27 mouse cellular contexts compared by ENCODE assay signal in genomic region chr2:131905776-131906175, GRCm38 (mm10). TPM values are rescaled to one million over a fixed set of nuclear protein-coding genes. Genes with fewer than 3 reads are reported as not detected.
DNase-seq lines count a peak whose midpoint lies in the region; ATAC-seq and TF ChIP-seq lines count a peak whose summit lies in the region.
"Had no signal": no experiment of that assay in that cellular context is flagged by ENCODE, and none has a peak within 500 bp of the region (broad histone marks: within the 10 kb centered on the region; RNA-seq: fewer than 3 reads in every experiment).

No protein-coding gene starts in this region.

- DNase-seq in CH12.LX (ENCODE audit: extremely low read depth): no peak
- DNase-seq in lung, adult 18-20 months: peak; percentile 60 to 81
- DNase-seq in lung, postnatal 36 days: peak; percentile 81
- no peak for DNase-seq in c-Kit-positive CD71-positive TER-119-positive erythroid progenitor cells, embryonic 14.5 days (ENCODE audit: low spot score)
- DNase-seq in urinary bladder, postnatal 10 days (ENCODE audit: low spot score): no peak
- DNase-seq in adrenal gland, adult (ENCODE audit: inconsistent age in 2 of 2, low spot score in 1 of 2): no peak
- DNase-seq: adrenal gland, postnatal 36 days; cerebellum, adult 11-12 months; cerebellum, postnatal 36 days; gastrocnemius, postnatal 14 days; kidney, adult 8-10 months; kidney, postnatal 10 days; right cerebral cortex, postnatal 14 days; thymus, adult 2 months had no signal

- no peak overlapping the region for H3K4me3 ChIP-seq in CH12.LX (replicated peaks in 1 of 3; ENCODE audit: low read depth in 2 of 3, low read length in 2 of 3, poor library complexity in 1 of 3)
- H3K4me3 ChIP-seq: embryonic facial prominence, embryonic 15.5 days; forebrain, embryonic 15.5 days; hindbrain, embryonic 15.5 days; layer of hippocampus, adult 2 months; limb, embryonic 12.5 days; lung, embryonic 15.5 days; midbrain, embryonic 15.5 days; neural tube, embryonic 12.5 days had no signal

- no peak for TF ChIP-seq RAD21 in CH12.LX (IDR thresholded peaks at IDR 0.05; ENCODE audit: low read depth, low read length)

- TF ChIP-seq CTCF in CH12.LX (conservative IDR thresholded peaks at IDR 0.05 in 1 of 2, IDR thresholded peaks at IDR 0.05 in 1 of 2; ENCODE audit: low read depth in 2 of 2, low read length in 2 of 2): no peak

- peaks cover 4 to 21% of the 10 kb centered on the region in 2 experiments for H3K4me1 ChIP-seq in CH12.LX (ENCODE audit: control insufficient read depth in 1 of 2, insufficient read depth in 2 of 2)
- H3K4me1 ChIP-seq: neural tube, embryonic 12.5 days had no signal

- no peak for TF ChIP-seq EP300 in CH12.LX (IDR thresholded peaks at IDR 0.05; ENCODE audit: low read length)

- peaks cover 6% of the 10 kb centered on the region for H3K27me3 ChIP-seq in CH12.LX (replicated peaks)
- H3K27me3 ChIP-seq: embryonic facial prominence, embryonic 15.5 days; forebrain, embryonic 15.5 days; hindbrain, embryonic 15.5 days; lung, embryonic 15.5 days; midbrain, embryonic 15.5 days; neural tube, embryonic 12.5 days had no signal

- H3K9me3 ChIP-seq in CH12.LX (replicated peaks; ENCODE audit: low read length): no peaks in the 10 kb centered on the region
- H3K9me3 ChIP-seq: embryonic facial prominence, embryonic 15.5 days; forebrain, embryonic 15.5 days; hindbrain, embryonic 15.5 days; limb, embryonic 12.5 days; lung, embryonic 15.5 days; midbrain, embryonic 15.5 days; neural tube, embryonic 12.5 days had no signal

- dilution Hi-C loops in CH12.LX (cut with MboI; ENCODE audit: extremely low pct_ligation_motif_present, extremely low pct_unique_long_range_greater_than_20kb, low sequenced_read_pairs): no loop called here

- ATAC-seq in common myeloid progenitor, adult 5-6 weeks (replicated peaks; ENCODE audit: low read depth, poor library complexity, severe bottlenecking): 0 out of 2 replicates have a peak, but pooled peaks have one; percentile 7
- ATAC-seq: forebrain, embryonic 15.5 days; midbrain, embryonic 15.5 days had no signal

- no peak for TF ChIP-seq POLR2A in CH12.LX (IDR thresholded peaks at IDR 0.05; ENCODE audit: low read depth, low read length)

- peak overlapping the region; percentile 40; the same call in 1 of the 2 replicates for H3K4me2 ChIP-seq in CH12.LX (ENCODE audit: insufficient read depth, low read depth, poor library complexity, severe bottlenecking)
- H3K4me2 ChIP-seq: embryonic facial prominence, embryonic 15.5 days; forebrain, embryonic 15.5 days; hindbrain, embryonic 15.5 days; limb, embryonic 12.5 days; lung, embryonic 15.5 days; midbrain, embryonic 15.5 days; neural tube, embryonic 12.5 days had no signal

- no peak overlapping the region for H3K9ac ChIP-seq in CH12.LX (ENCODE audit: insufficient read depth, low read depth)
- H3K9ac ChIP-seq: embryonic facial prominence, embryonic 15.5 days; forebrain, embryonic 15.5 days; hindbrain, embryonic 15.5 days; limb, embryonic 12.5 days; lung, embryonic 15.5 days; midbrain, embryonic 15.5 days; neural tube, embryonic 12.5 days had no signal

- H3K36me3 ChIP-seq in CH12.LX (replicated peaks in 1 of 2; ENCODE audit: control insufficient read depth in 1 of 2, insufficient read depth in 1 of 2, low read length in 1 of 2): no peaks in the 10 kb centered on the region
- H3K36me3 ChIP-seq: embryonic facial prominence, embryonic 15.5 days; forebrain, embryonic 15.5 days; hindbrain, embryonic 15.5 days; limb, embryonic 12.5 days; lung, embryonic 15.5 days; midbrain, embryonic 15.5 days; neural tube, embryonic 12.5 days had no signal

- H3K27ac ChIP-seq in CH12.LX (ENCODE audit: insufficient read depth, low read depth): no peak overlapping the region
- H3K27ac ChIP-seq: embryonic facial prominence, embryonic 15.5 days; forebrain, embryonic 15.5 days; hindbrain, embryonic 15.5 days; layer of hippocampus, adult 2 months; limb, embryonic 12.5 days; lung, embryonic 15.5 days; midbrain, embryonic 15.5 days; neural tube, embryonic 12.5 days; stomach, postnatal 0 days had no signal

- in situ Hi-C loops in CH12.LX (cut with MboI; ENCODE audit: low pct_ligation_motif_present, low pct_unique_long_range_greater_than_20kb, low sequenced_read_pairs): no loop called here

- no peaks in the 10 kb centered on the region for H3K79me2 ChIP-seq in CH12.LX (replicated peaks; ENCODE audit: control insufficient read depth, extremely low read depth, insufficient read depth, poor library complexity, severe bottlenecking)

TF ChIP-seq in CH12.LX, 34 proteins besides CTCF, POLR2A, EP300 and RAD21:
- no peak for TF ChIP-seq JUN (IDR thresholded peaks at IDR 0.05; ENCODE audit: insufficient read depth, low read depth, low read length)
- no peak for TF ChIP-seq SMC3 (IDR thresholded peaks at IDR 0.05; ENCODE audit: low read depth, low read length)

RNA-seq across cellular contexts. Expression of gene Prnp, which starts 4.0 kb away (rescaled TPM):
- total RNA-seq in CH12.LX (2012; rRNA removed) (3.5 and 4.5 TPM in 2 replicates), CH12.LX (2014; rRNA removed) (5.7 and 6.8 TPM in 2 replicates)
- 4.3 and 6.4 TPM in 2 replicates for polyA plus RNA-seq in CH12.LX (2012; ENCODE audit: insufficient read length, low read depth)
- total RNA-seq in common myeloid progenitor, adult 5-6 weeks (2017): 4.0 and 5.5 TPM in 2 replicates

RNA-seq across cellular contexts. Expression of gene Prn, which starts 4.0 kb away (rescaled TPM):
- total RNA-seq in CH12.LX (2012; rRNA removed) (not detected in 2 replicates), CH12.LX (2014; rRNA removed) (not detected in 2 replicates)
- polyA plus RNA-seq in CH12.LX (2012; ENCODE audit: insufficient read length, low read depth): not detected in 2 replicates
- total RNA-seq in common myeloid progenitor, adult 5-6 weeks (2017): not detected in 2 replicates
- total RNA-seq: gastrocnemius, postnatal 14 days; hematopoietic stem cell, adult 5-6 weeks; layer of hippocampus, adult 2 months had no signal
- polyA plus RNA-seq: embryonic facial prominence, embryonic 15.5 days; heart, embryonic 16.5 days; hindbrain, embryonic 15.5 days; intestine, embryonic 14.5 days; limb, embryonic 12.5 days; lung, embryonic 15.5 days; midbrain, embryonic 15.5 days; neural tube, embryonic 12.5 days; thymus, adult 2 months had no signal

RNA-seq across cellular contexts. Expression of gene Prnd, which starts 44.9 kb away (rescaled TPM):
- total RNA-seq in CH12.LX (2012; rRNA removed) (0.76 and 1.0 TPM in 2 replicates), CH12.LX (2014; rRNA removed) (4.7 and 5.6 TPM in 2 replicates)
- polyA plus RNA-seq in CH12.LX (2012; ENCODE audit: insufficient read length, low read depth): 11.4 and 12.8 TPM in 2 replicates
- total RNA-seq in common myeloid progenitor, adult 5-6 weeks (2017): not detected in 2 replicates
- total RNA-seq: hematopoietic stem cell, adult 5-6 weeks; layer of hippocampus, adult 2 months had no signal

RNA-seq across cellular contexts. Expression of gene Erv3, which starts 46.2 kb away (rescaled TPM):
- not detected in 2 replicates for total RNA-seq in CH12.LX (2012; rRNA removed)
- total RNA-seq in CH12.LX (2014; rRNA removed): not detected in 2 replicates
- polyA plus RNA-seq in CH12.LX (2012; ENCODE audit: insufficient read length, low read depth): not detected in 2 replicates
- total RNA-seq in common myeloid progenitor, adult 5-6 weeks (2017): not detected in 2 replicates
- total RNA-seq: adrenal gland, postnatal 36 days; gastrocnemius, postnatal 14 days; hematopoietic stem cell, adult 5-6 weeks had no signal
- polyA plus RNA-seq: forebrain, embryonic 15.5 days; heart, embryonic 16.5 days; hindbrain, embryonic 15.5 days; intestine, embryonic 14.5 days; limb, embryonic 12.5 days; lung, embryonic 15.5 days; midbrain, embryonic 15.5 days; neural tube, embryonic 12.5 days; stomach, postnatal 0 days had no signal

Comparison
In these comparisons a context has a peak if more than half of its experiments do, and no peak if none do; other contexts are left out.
1. DNase-seq: peak in lung, adult 18-20 months (2 of 2) and lung, postnatal 36 days (single experiment); none in CH12.LX (single experiment), c-Kit-positive CD71-positive TER-119-positive erythroid progenitor cells, embryonic 14.5 days (single experiment), urinary bladder, postnatal 10 days (single experiment) and adrenal gland, adult (0 of 2).